Mouse (Mus musculus) kidney, postnatal 0 days (tissue): Measurements from ENCODE around the gene Uck1. TPM values are rescaled to one million over a fixed set of nuclear protein-coding genes. Genes with fewer than 3 reads are reported as not detected.

Source experiments
- ATAC-seq: fragments of 200-750 bp; cut with Nextera tagmentation; replicated peaks from 2 replicates; pipeline ENCODE4 v1.8.0; 2017; ENCODE audit warnings: low read depth, moderate number of reproducible peaks, moderate TSS enrichment, moderate library complexity; ENCODE audit not compliant: low FRiP score
- DNase-seq: peaks from one replicate; pipeline ENCODE4 v3.0.0-alpha.2; 2016; ENCODE audit warnings: low spot score
- H3K27ac ChIP-seq: fragments of 300-500 bp; sonication (generic); 2 replicates; pipeline ENCODE4 v1.5.1; 2014; ENCODE audit warnings: mild to moderate bottlenecking
- H3K27me3 ChIP-seq: fragments of 300-500 bp; sonication (generic); 2 replicates; pipeline ENCODE4 v1.6.1; 2014; ENCODE audit warnings: low read length, mixed read lengths; ENCODE audit not compliant: insufficient read depth
- H3K36me3 ChIP-seq: fragments of 300-500 bp; sonication (generic); 2 replicates; pipeline ENCODE4 v1.6.1; 2014; ENCODE audit warnings: low read length, mixed read lengths; ENCODE audit not compliant: insufficient read depth
- H3K4me1 ChIP-seq: fragments of 300-500 bp; sonication (generic); replicated peaks from 2 replicates; pipeline ENCODE4 v1.6.1; 2014; ENCODE audit warnings: antibody characterized with exemption, low read length, mixed read lengths; ENCODE audit not compliant: insufficient read depth
- H3K4me2 ChIP-seq: fragments of 300-500 bp; sonication (generic); 2 replicates; pipeline ENCODE4 v1.6.1; 2014; ENCODE audit warnings: mild to moderate bottlenecking, low read length, moderate library complexity, mixed read lengths
- H3K4me3 ChIP-seq: fragments of 300-500 bp; sonication (generic); replicated peaks from 2 replicates; pipeline ENCODE4 v1.5.1; 2014; ENCODE audit warnings: low read depth, low read length
- H3K9ac ChIP-seq: fragments of 300-500 bp; sonication (generic); 2 replicates; pipeline ENCODE4 v1.6.1; 2014; ENCODE audit warnings: low read depth, low read length
- H3K9me3 ChIP-seq: fragments of 300-500 bp; sonication (generic); replicated peaks from 2 replicates; pipeline ENCODE4 v1.6.1; 2016; ENCODE audit warnings: low read length, inconsistent platforms, mixed read lengths
- CTCF ChIP-seq: IDR thresholded peaks from 2 replicates; pipeline ENCODE4 v1.5.1; 2016; ENCODE audit warnings: antibody characterized with exemption, low read depth, mild to moderate bottlenecking, moderate library complexity
- WGBS: fragments of 180-500 bp; shearing (Covaris S2); extraction: QIAGEN DNeasy Blood & Tissue Kit; methylation state at CpG from one replicate; pipeline ENCODE4 v1.1.7; 2014; 5-methylcytosine and 5-hydroxymethylcytosine counted together
- polyA plus RNA-seq: library from polyadenylated mRNA; unstranded; fragments of >200 nt; fragmentation: Nextera tagmentation; extraction: Ambion mirVana; gene quantifications from 2 replicates; pipeline ENCODE4 v1.2.1, GENCODE M21; 2015

Gene Uck1
- polyA plus RNA-seq, 1 experiment from 2014 or later = 57.9 TPM

- no peak for TF ChIP-seq CTCF
- no peaks in the 10 kb centered on the region for H3K27me3 ChIP-seq
- H3K36me3 ChIP-seq = 0 out of 2 replicates have a peak, but pooled peaks cover 1% of the 10 kb centered on the region
- H3K27ac ChIP-seq = no peak overlapping the region; the same call in 1 of the 2 replicates
- DNase-seq (no peak), ATAC-seq (no peak)
- H3K9me3 ChIP-seq = no peaks in the 10 kb centered on the region
- no peak overlapping the region for H3K4me3 ChIP-seq
- peaks cover 10% of the 10 kb centered on the region; the same call in 1 of the 2 replicates for H3K4me1 ChIP-seq
- no peak overlapping the region for H3K9ac ChIP-seq
- 92% methylated on average over 9 of the region's 9 CpGs for WGBS
- no peak overlapping the region for H3K4me2 ChIP-seq
Observed at GRCm38 (mm10) chr2:32238708-32239435, 21.1 kb downstream of the Uck1 start.

GRCm38 (mm10) chr2:32237571-32237970 lies 22.4 kb downstream of the Uck1 start:
- H3K9me3 ChIP-seq = no peaks in the 10 kb centered on the region
- no peaks in the 10 kb centered on the region for H3K27me3 ChIP-seq
- DNase-seq = no peak
- peak overlapping the region; percentile 93 for H3K4me2 ChIP-seq
- TF ChIP-seq CTCF = no peak
- peak overlapping the region; percentile 46 for H3K4me3 ChIP-seq
- no peak for ATAC-seq
- H3K27ac ChIP-seq = peak overlapping the region; percentile 86; the same call in 1 of the 2 replicates
- H3K36me3 ChIP-seq = peaks cover 9% of the 10 kb centered on the region
- 23% methylated on average over 4 of the region's 4 CpGs for WGBS
- peaks cover 10% of the 10 kb centered on the region; the same call in 1 of the 2 replicates for H3K4me1 ChIP-seq
- peak overlapping the region; percentile 75 for H3K9ac ChIP-seq

GRCm38 (mm10) chr2:32236760-32237487 lies 23.0 kb downstream of the Uck1 start:
- peak overlapping the region; percentile 93 for H3K4me2 ChIP-seq
- TF ChIP-seq CTCF = peak; percentile 63
- peak overlapping the region; percentile 46 for H3K4me3 ChIP-seq
- peaks cover 10% of the 10 kb centered on the region; the same call in 1 of the 2 replicates for H3K4me1 ChIP-seq
- H3K27ac ChIP-seq = peak overlapping the region; percentile 86
- under 1% methylated on average over 20 of the region's 20 CpGs for WGBS
- no peaks in the 10 kb centered on the region for H3K27me3 ChIP-seq
- ATAC-seq (peak; percentile 54), DNase-seq (peak; percentile 95)
- H3K9me3 ChIP-seq = no peaks in the 10 kb centered on the region
- H3K9ac ChIP-seq = peak overlapping the region; percentile 75
- H3K36me3 ChIP-seq = peaks cover 16% of the 10 kb centered on the region

GRCm38 (mm10) chr2:32235886-32236759 lies 23.8 kb downstream of the Uck1 start, which contains the start of gene Pomt1:
TSS of gene Pomt1 (plus strand) at chr2:32236590.
- Histone ChIP-seq H3K9me3 (no peaks in the 10 kb centered on the region), H3K9ac (peak within 1 kb of the TSS; percentile 75), H3K27me3 (no peaks in the 10 kb centered on the region), H3K36me3 (peaks cover 24% of the 10 kb centered on the region), H3K27ac (peak within 1 kb of the TSS; percentile 86), H3K4me3 (peak within 1 kb of the TSS; percentile 46), H3K4me1 (peaks cover 10% of the 10 kb centered on the region; the same call in 1 of the 2 replicates), H3K4me2 (peak within 1 kb of the TSS; percentile 93)
- WGBS = under 1% methylated on average over 54 of the region's 54 CpGs
- DNase-seq (peak; percentile 98), ATAC-seq (peak; percentile 87)
- peak; percentile 19; the same call in 1 of the 2 replicates for TF ChIP-seq CTCF

GRCm38 (mm10) chr2:32235433-32235832 lies 24.5 kb downstream of the Uck1 start:
- Histone ChIP-seq H3K27ac (peak overlapping the region; percentile 86; the same call in 1 of the 2 replicates), H3K9ac (peak overlapping the region; percentile 75; the same call in 1 of the 2 replicates), H3K4me3 (peak overlapping the region; percentile 46), H3K27me3 (no peaks in the 10 kb centered on the region), H3K36me3 (peaks cover 30% of the 10 kb centered on the region), H3K4me2 (peak overlapping the region; percentile 93), H3K4me1 (peaks cover 10% of the 10 kb centered on the region; the same call in 1 of the 2 replicates), H3K9me3 (no peaks in the 10 kb centered on the region)
- no peak for TF ChIP-seq CTCF
- ATAC-seq (no peak), DNase-seq (no peak)
- 25% methylated on average over 7 of the region's 7 CpGs for WGBS
